Mouse (Mus musculus) liver, embryonic 16.5 days (tissue): ENCODE measurements around the gene Atoh1. TPM values are rescaled to one million over a fixed set of nuclear protein-coding genes. Genes with fewer than 3 reads are reported as not detected.

Experiments used
- ATAC-seq: fragments of 200-750 bp; cut with Nextera tagmentation; 2 replicates; pipeline ENCODE4 v1.8.0; 2017; ENCODE audit warnings: low read depth, mild to moderate bottlenecking, moderate number of reproducible peaks, moderate library complexity
- H3K27ac ChIP-seq: fragments of 300-500 bp; sonication (generic); 2 replicates; pipeline ENCODE4 v1.5.1; 2014; ENCODE audit warnings: mild to moderate bottlenecking, low read length
- H3K27me3 ChIP-seq: fragments of 300-500 bp; sonication (generic); 2 replicates; pipeline ENCODE4 v1.6.1; 2014; ENCODE audit warnings: low read depth, low read length, mixed read lengths; ENCODE audit not compliant: control insufficient read depth, insufficient read depth
- H3K36me3 ChIP-seq: fragments of 300-500 bp; sonication (generic); 2 replicates; pipeline ENCODE4 v1.6.1; 2014; ENCODE audit warnings: mild to moderate bottlenecking; ENCODE audit not compliant: control insufficient read depth, insufficient read depth
- H3K4me1 ChIP-seq: fragments of 300-500 bp; sonication (generic); 2 replicates; pipeline ENCODE4 v1.6.1; 2014; ENCODE audit warnings: low read depth, low read length, mixed read lengths; ENCODE audit not compliant: control insufficient read depth
- H3K4me2 ChIP-seq: fragments of 300-500 bp; sonication (generic); 2 replicates; pipeline ENCODE4 v1.6.1; 2014; ENCODE audit warnings: low read depth, low read length, mixed read lengths
- H3K4me3 ChIP-seq: fragments of 300-500 bp; sonication (generic); 2 replicates; pipeline ENCODE4 v1.5.1; 2014; ENCODE audit warnings: low read depth, mild to moderate bottlenecking, low read length
- H3K9ac ChIP-seq: fragments of 300-500 bp; sonication (generic); 2 replicates; pipeline ENCODE4 v1.6.1; 2014; ENCODE audit warnings: low read depth, low read length
- H3K9me3 ChIP-seq: fragments of 300-500 bp; sonication (generic); replicated peaks from 2 replicates; pipeline ENCODE4 v1.6.1; 2016; ENCODE audit warnings: low read length; ENCODE audit not compliant: control insufficient read depth
- WGBS: fragments of 180-500 bp; shearing (Covaris S2); extraction: QIAGEN DNeasy Blood & Tissue Kit; methylation state at CpG from one replicate; pipeline ENCODE4 v1.1.7; 2014; ENCODE audit not compliant: insufficient replicate concordance; 5-methylcytosine and 5-hydroxymethylcytosine counted together
- polyA plus RNA-seq: library from polyadenylated mRNA; unstranded; fragments of >200 nt; fragmentation: Nextera tagmentation; extraction: Ambion mirVana; gene quantifications from 2 replicates; pipeline ENCODE4 v1.2.1, GENCODE M21; 2015

Atoh1 gene
- polyA plus RNA-seq, 1 experiment from 2014 or later: not detected

GRCm38 (mm10) chr6:64730030-64730429 lies 1.1 kb downstream of the Atoh1 start:
- no peak overlapping the region for H3K27ac ChIP-seq
- no peak for ATAC-seq
- peaks cover 72% of the 10 kb centered on the region for H3K27me3 ChIP-seq
- H3K4me3 ChIP-seq: no peak overlapping the region
- H3K4me2 ChIP-seq: no peak overlapping the region
- no peaks in the 10 kb centered on the region for H3K4me1 ChIP-seq
- no peak overlapping the region for H3K9ac ChIP-seq
- no peaks in the 10 kb centered on the region for H3K9me3 ChIP-seq
- H3K36me3 ChIP-seq: no peaks in the 10 kb centered on the region
- 1% methylated on average over 19 of the region's 19 CpGs for WGBS

- WGBS: 5% methylated on average over 14 of the region's 14 CpGs
- Histone ChIP-seq H3K4me2 (no peak overlapping the region), H3K4me3 (no peak overlapping the region), H3K9me3 (no peaks in the 10 kb centered on the region), H3K9ac (no peak overlapping the region), H3K4me1 (no peaks in the 10 kb centered on the region), H3K36me3 (no peaks in the 10 kb centered on the region), H3K27me3 (peaks cover 78% of the 10 kb centered on the region), H3K27ac (no peak overlapping the region)
- ATAC-seq: no peak
These were observed 1.6 kb downstream of the Atoh1 start for GRCm38 (mm10) chr6:64730506-64731020.

- Histone ChIP-seq H3K4me2 (no peak overlapping the region), H3K27ac (no peak overlapping the region), H3K9ac (no peak overlapping the region), H3K27me3 (peaks cover 81% of the 10 kb centered on the region), H3K4me3 (no peak overlapping the region), H3K4me1 (no peaks in the 10 kb centered on the region), H3K36me3 (no peaks in the 10 kb centered on the region), H3K9me3 (no peaks in the 10 kb centered on the region)
- 5% methylated on average over 7 of the region's 7 CpGs for whole genome bisulfite sequencing
- ATAC-seq: no peak
These were observed 2.2 kb downstream of the Atoh1 start for GRCm38 (mm10) chr6:64731126-64731525.

- no peak overlapping the region for H3K27ac ChIP-seq
- H3K36me3 ChIP-seq: no peaks in the 10 kb centered on the region
- 5% methylated on average over 8 of the region's 8 CpGs for WGBS
- peaks cover 82% of the 10 kb centered on the region for H3K27me3 ChIP-seq
- H3K9me3 ChIP-seq: no peaks in the 10 kb centered on the region
- H3K4me1 ChIP-seq: no peaks in the 10 kb centered on the region
- no peak overlapping the region for H3K4me2 ChIP-seq
- ATAC-seq: no peak
- H3K4me3 ChIP-seq: no peak overlapping the region
- no peak overlapping the region for H3K9ac ChIP-seq
These were observed 2.8 kb downstream of the Atoh1 start for GRCm38 (mm10) chr6:64731621-64732320.

GRCm38 (mm10) chr6:64733311-64733710 lies 4.4 kb downstream of the Atoh1 start:
- Histone ChIP-seq H3K9ac (no peak overlapping the region), H3K4me1 (no peaks in the 10 kb centered on the region), H3K4me2 (no peak overlapping the region), H3K4me3 (no peak overlapping the region), H3K27me3 (peaks cover 71% of the 10 kb centered on the region), H3K27ac (no peak overlapping the region), H3K36me3 (no peaks in the 10 kb centered on the region), H3K9me3 (no peaks in the 10 kb centered on the region)
- ATAC-seq: no peak
- WGBS: 5% methylated on average over 4 of the region's 4 CpGs

- no peaks in the 10 kb centered on the region for H3K4me1 ChIP-seq
- 2% methylated on average over 45 of the region's 54 CpGs for WGBS
- no peak overlapping the region for H3K27ac ChIP-seq
- no peak overlapping the region for H3K9ac ChIP-seq
- H3K9me3 ChIP-seq: no peaks in the 10 kb centered on the region
- H3K4me3 ChIP-seq: no peak overlapping the region
- no peak for ATAC-seq
- 0 out of 2 replicates have a peak overlapping the region, but pooled peaks have one; percentile 1 for H3K4me2 ChIP-seq
- H3K27me3 ChIP-seq: peaks cover 57% of the 10 kb centered on the region
- H3K36me3 ChIP-seq: no peaks in the 10 kb centered on the region
These were observed 5.8 kb downstream of the Atoh1 start for GRCm38 (mm10) chr6:64734441-64735320.

- Histone ChIP-seq H3K4me3 (no peak overlapping the region), H3K27me3 (peaks cover 43% of the 10 kb centered on the region), H3K9ac (no peak overlapping the region), H3K4me1 (no peaks in the 10 kb centered on the region), H3K36me3 (no peaks in the 10 kb centered on the region), H3K27ac (no peak overlapping the region), H3K9me3 (no peaks in the 10 kb centered on the region), H3K4me2 (no peak overlapping the region)
- 49% methylated on average over 4 of the region's 4 CpGs for WGBS
- ATAC-seq: no peak
These were observed 7.4 kb downstream of the Atoh1 start for GRCm38 (mm10) chr6:64736317-64736716.

- Histone ChIP-seq H3K27ac (no peak overlapping the region), H3K9me3 (no peaks in the 10 kb centered on the region), H3K36me3 (no peaks in the 10 kb centered on the region), H3K4me3 (no peak overlapping the region), H3K4me2 (no peak overlapping the region), H3K27me3 (no peaks in the 10 kb centered on the region), H3K9ac (no peak overlapping the region), H3K4me1 (no peaks in the 10 kb centered on the region)
- ATAC-seq: no peak
- WGBS: 43% methylated on average over 2 of the region's 2 CpGs
These were observed 14.1 kb downstream of the Atoh1 start for GRCm38 (mm10) chr6:64742915-64743489.
